Mouse (Mus musculus): Measurements from ENCODE around the gene Vkorc1l1. TPM values are rescaled to one million over a fixed set of nuclear protein-coding genes. Genes with fewer than 3 reads are reported as not detected.

Vkorc1l1 gene
- polyA plus RNA-seq, 1 experiment from 2014 or later = 31.3 TPM

- Histone ChIP-seq H3K4me3 (no peak overlapping the region), H3K27me3 (no peaks in the 10 kb centered on the region), H3K27ac (replicated peaks) (no peak overlapping the region), H3K36me3 (peaks cover 8% of the 10 kb centered on the region; the same call in 1 of the 2 replicates), H3K4me2 (no peak overlapping the region), H3K9me3 (no peaks in the 10 kb centered on the region), H3K9ac (no peak overlapping the region), H3K4me1 (replicated peaks) (peaks cover 10% of the 10 kb centered on the region)
- WGBS = 93% methylated on average over 19 of the region's 19 CpGs
- ATAC-seq (ENCODE audit: low FRiP score, low read depth) = no peak
Measured at GRCm38 (mm10) chr5:130031410-130032390, 89.9 kb downstream of the Vkorc1l1 start.

- H3K4me3 ChIP-seq = no peak overlapping the region
- no peak for ATAC-seq (ENCODE audit: low FRiP score, low read depth)
- H3K27me3 ChIP-seq = no peaks in the 10 kb centered on the region
- H3K9ac ChIP-seq = no peak overlapping the region
- no peaks in the 10 kb centered on the region for H3K9me3 ChIP-seq
- peaks cover 10% of the 10 kb centered on the region for H3K4me1 ChIP-seq (replicated peaks)
- 87% methylated on average over 2 of the region's 2 CpGs for WGBS
- H3K36me3 ChIP-seq = peaks cover 12% of the 10 kb centered on the region; the same call in 1 of the 2 replicates
- H3K27ac ChIP-seq (replicated peaks) = no peak overlapping the region
- no peak overlapping the region for H3K4me2 ChIP-seq
Measured at GRCm38 (mm10) chr5:130033869-130034268, 92.1 kb downstream of the Vkorc1l1 start.

Other genes starting within 250 kb of the Vkorc1l1 start
- gene Sept14, start 233.5 kb upstream of the Vkorc1l1 start, polyA plus RNA-seq (2015; fragmentation: Nextera tagmentation; extraction: Ambion mirVana) = not detected in 2 replicates
- 162 and 169 TPM in 2 replicates for gene Mrps17, start 226.5 kb upstream of the Vkorc1l1 start, polyA plus RNA-seq (2015; fragmentation: Nextera tagmentation; extraction: Ambion mirVana)
- gene Nipsnap2, start 216.9 kb upstream of the Vkorc1l1 start, polyA plus RNA-seq (2015; fragmentation: Nextera tagmentation; extraction: Ambion mirVana) = 90.7 and 91.6 TPM in 2 replicates
- 34.7 and 38.5 TPM in 2 replicates for gene Psph, start 154.5 kb upstream of the Vkorc1l1 start, polyA plus RNA-seq (2015; fragmentation: Nextera tagmentation; extraction: Ambion mirVana)
- 29.1 and 32.7 TPM in 2 replicates for gene Sumf2, start 95.0 kb upstream of the Vkorc1l1 start, polyA plus RNA-seq (2015; fragmentation: Nextera tagmentation; extraction: Ambion mirVana)
- 711 and 732 TPM in 2 replicates for gene Chchd2, start 54.5 kb upstream of the Vkorc1l1 start, polyA plus RNA-seq (2015; fragmentation: Nextera tagmentation; extraction: Ambion mirVana)
- 13.6 and 14.2 TPM in 2 replicates for gene Zbed5, start 46.2 kb upstream of the Vkorc1l1 start, polyA plus RNA-seq (2015; fragmentation: Nextera tagmentation; extraction: Ambion mirVana)
- gene Phkg1, start 43.4 kb upstream of the Vkorc1l1 start, polyA plus RNA-seq (2015; fragmentation: Nextera tagmentation; extraction: Ambion mirVana) = 0.69 and 0.79 TPM in 2 replicates
- gene Nupr1l, start 33.4 kb upstream of the Vkorc1l1 start, polyA plus RNA-seq (2015; fragmentation: Nextera tagmentation; extraction: Ambion mirVana) = 4.8 and 5.0 TPM in 2 replicates
- 31.9 and 33.9 TPM in 2 replicates for gene Gusb, start 61.1 kb downstream of the Vkorc1l1 start, polyA plus RNA-seq (2015; fragmentation: Nextera tagmentation; extraction: Ambion mirVana)
- 37.4 and 39.5 TPM in 2 replicates for gene Asl, start 87.3 kb downstream of the Vkorc1l1 start, polyA plus RNA-seq (2015; fragmentation: Nextera tagmentation; extraction: Ambion mirVana)
- gene Crcp, start 87.3 kb downstream of the Vkorc1l1 start, polyA plus RNA-seq (2015; fragmentation: Nextera tagmentation; extraction: Ambion mirVana) = 82.2 and 83.2 TPM in 2 replicates
- gene Tpst1, start 131.4 kb downstream of the Vkorc1l1 start, polyA plus RNA-seq (2015; fragmentation: Nextera tagmentation; extraction: Ambion mirVana) = 57.2 and 59.8 TPM in 2 replicates
- gene Kctd7, start 202.9 kb downstream of the Vkorc1l1 start, polyA plus RNA-seq (2015; fragmentation: Nextera tagmentation; extraction: Ambion mirVana) = 17.7 and 18.1 TPM in 2 replicates
- 39.8 and 40.6 TPM in 2 replicates for gene Rabgef1, start 229.8 kb downstream of the Vkorc1l1 start, polyA plus RNA-seq (2015; fragmentation: Nextera tagmentation; extraction: Ambion mirVana)

Measured in hindbrain, embryonic 15.5 days (tissue).